Mouse (Mus musculus): Measurements from ENCODE around the gene Ralgapa2. TPM values are rescaled to one million over a fixed set of nuclear protein-coding genes. Genes with fewer than 3 reads are reported as not detected.

The Ralgapa2 gene
- polyA plus RNA-seq, 1 experiment, result 26.6 TPM

DNA sequence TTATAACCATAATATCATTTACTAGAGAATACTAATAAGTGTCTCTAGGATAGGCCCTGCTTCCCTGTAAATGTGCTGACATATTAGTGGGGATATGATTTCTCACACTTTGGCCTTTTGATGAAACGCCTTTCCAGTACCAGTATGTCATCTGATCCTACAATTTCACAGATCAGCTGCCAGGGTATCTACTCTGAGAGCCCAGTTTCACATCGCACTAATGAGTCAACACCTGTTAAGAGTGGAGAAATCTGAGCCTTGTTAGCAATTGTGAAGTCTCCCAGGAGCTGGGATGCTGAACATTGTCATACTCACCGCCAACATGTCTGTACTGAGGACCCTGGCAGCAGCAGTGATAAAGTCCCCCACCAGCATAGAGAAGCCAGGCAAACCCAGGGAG is 151.1 kb downstream of the Ralgapa2 start:
- Histone ChIP-seq H3K9ac (ENCODE audit: low read depth, poor library complexity, severe bottlenecking) (no peak overlapping the region), H3K4me3 (ENCODE audit: low read depth, low read length) (no peak overlapping the region), H3K4me1 (ENCODE audit: control insufficient read depth, insufficient read depth, low read length) (no peaks in the 10 kb centered on the region), H3K27ac (ENCODE audit: insufficient read depth, low read length) (no peak overlapping the region), H3K9me3 (replicated peaks; ENCODE audit: control insufficient read depth, insufficient read depth, low read length, poor library complexity, severe bottlenecking) (no peaks in the 10 kb centered on the region), H3K27me3 (ENCODE audit: control insufficient read depth, insufficient read depth, low read length, poor library complexity, severe bottlenecking) (no peaks in the 10 kb centered on the region), H3K36me3 (ENCODE audit: control insufficient read depth, insufficient read depth, low read length, poor library complexity, severe bottlenecking) (no peaks in the 10 kb centered on the region)
- TF ChIP-seq POLR2A (IDR thresholded peaks at IDR 0.05; ENCODE audit: insufficient read depth, low read length) (no peak), EP300 (IDR thresholded peaks at IDR 0.05; ENCODE audit: insufficient read depth, low read depth, low read length) (no peak), CTCF (IDR thresholded peaks at IDR 0.05; ENCODE audit: low read depth, low read length) (no peak)

- Histone ChIP-seq H3K27ac (ENCODE audit: insufficient read depth, low read length) (no peak overlapping the region), H3K9me3 (replicated peaks; ENCODE audit: control insufficient read depth, insufficient read depth, low read length, poor library complexity, severe bottlenecking) (no peaks in the 10 kb centered on the region), H3K36me3 (ENCODE audit: control insufficient read depth, insufficient read depth, low read length, poor library complexity, severe bottlenecking) (no peaks in the 10 kb centered on the region), H3K9ac (ENCODE audit: low read depth, poor library complexity, severe bottlenecking) (no peak overlapping the region), H3K4me1 (ENCODE audit: control insufficient read depth, insufficient read depth, low read length) (no peaks in the 10 kb centered on the region), H3K4me3 (ENCODE audit: low read depth, low read length) (no peak overlapping the region), H3K27me3 (ENCODE audit: control insufficient read depth, insufficient read depth, low read length, poor library complexity, severe bottlenecking) (no peaks in the 10 kb centered on the region)
- TF ChIP-seq EP300 (IDR thresholded peaks at IDR 0.05; ENCODE audit: insufficient read depth, low read depth, low read length) (no peak), POLR2A (IDR thresholded peaks at IDR 0.05; ENCODE audit: insufficient read depth, low read length) (no peak), CTCF (IDR thresholded peaks at IDR 0.05; ENCODE audit: low read depth, low read length) (no peak)
These were observed 152.5 kb downstream of the Ralgapa2 start for GRCm38 (mm10) chr2:146359676-146360075.

GRCm38 (mm10) chr2:146356524-146356923 is 155.6 kb downstream of the Ralgapa2 start:
- H3K27me3 ChIP-seq (ENCODE audit: control insufficient read depth, insufficient read depth, low read length, poor library complexity, severe bottlenecking), result no peaks in the 10 kb centered on the region
- H3K4me3 ChIP-seq (ENCODE audit: low read depth, low read length), result no peak overlapping the region
- no peaks in the 10 kb centered on the region; the same call in 1 of the 2 replicates for H3K36me3 ChIP-seq (ENCODE audit: control insufficient read depth, insufficient read depth, low read length, poor library complexity, severe bottlenecking)
- TF ChIP-seq EP300 (IDR thresholded peaks at IDR 0.05; ENCODE audit: insufficient read depth, low read depth, low read length) (no peak), POLR2A (IDR thresholded peaks at IDR 0.05; ENCODE audit: insufficient read depth, low read length) (no peak), CTCF (IDR thresholded peaks at IDR 0.05; ENCODE audit: low read depth, low read length) (no peak)
- H3K27ac ChIP-seq (ENCODE audit: insufficient read depth, low read length), result no peak overlapping the region
- H3K9me3 ChIP-seq (replicated peaks; ENCODE audit: control insufficient read depth, insufficient read depth, low read length, poor library complexity, severe bottlenecking), result no peaks in the 10 kb centered on the region
- H3K9ac ChIP-seq (ENCODE audit: low read depth, poor library complexity, severe bottlenecking), result no peak overlapping the region
- H3K4me1 ChIP-seq (ENCODE audit: control insufficient read depth, insufficient read depth, low read length), result no peaks in the 10 kb centered on the region

DNA sequence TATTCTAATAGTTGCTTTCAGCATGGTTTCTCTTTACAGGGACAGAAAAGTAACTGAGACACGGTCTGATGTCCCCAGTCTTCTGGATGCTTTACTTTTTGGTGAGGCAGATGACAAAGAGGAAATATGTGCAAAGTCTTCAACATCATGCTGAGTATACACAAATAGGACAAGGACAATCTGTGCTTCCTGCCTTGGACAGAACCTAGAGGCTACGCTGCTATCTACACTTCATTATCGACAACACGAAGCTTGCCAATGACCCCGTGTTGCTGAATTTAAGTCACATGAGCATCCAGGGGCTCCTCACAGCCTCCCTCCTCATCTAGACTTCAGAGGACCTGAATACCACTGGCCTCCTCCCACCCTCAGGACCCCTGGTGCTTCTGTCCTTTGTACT is 161.9 kb downstream of the Ralgapa2 start:
- Histone ChIP-seq H3K4me3 (ENCODE audit: low read depth, low read length) (no peak overlapping the region), H3K27me3 (ENCODE audit: control insufficient read depth, insufficient read depth, low read length, poor library complexity, severe bottlenecking) (no peaks in the 10 kb centered on the region), H3K36me3 (ENCODE audit: control insufficient read depth, insufficient read depth, low read length, poor library complexity, severe bottlenecking) (no peaks in the 10 kb centered on the region; the same call in 1 of the 2 replicates), H3K9ac (ENCODE audit: low read depth, poor library complexity, severe bottlenecking) (no peak overlapping the region), H3K4me1 (ENCODE audit: control insufficient read depth, insufficient read depth, low read length) (no peaks in the 10 kb centered on the region), H3K9me3 (replicated peaks; ENCODE audit: control insufficient read depth, insufficient read depth, low read length, poor library complexity, severe bottlenecking) (no peaks in the 10 kb centered on the region), H3K27ac (ENCODE audit: insufficient read depth, low read length) (no peak overlapping the region)
- TF ChIP-seq EP300 (IDR thresholded peaks at IDR 0.05; ENCODE audit: insufficient read depth, low read depth, low read length) (no peak), CTCF (IDR thresholded peaks at IDR 0.05; ENCODE audit: low read depth, low read length) (no peak), POLR2A (IDR thresholded peaks at IDR 0.05; ENCODE audit: insufficient read depth, low read length) (no peak)

- H3K4me3 ChIP-seq (ENCODE audit: low read depth, low read length), result no peak overlapping the region
- no peaks in the 10 kb centered on the region for H3K4me1 ChIP-seq (ENCODE audit: control insufficient read depth, insufficient read depth, low read length)
- no peaks in the 10 kb centered on the region for H3K9me3 ChIP-seq (replicated peaks; ENCODE audit: control insufficient read depth, insufficient read depth, low read length, poor library complexity, severe bottlenecking)
- H3K9ac ChIP-seq (ENCODE audit: low read depth, poor library complexity, severe bottlenecking), result no peak overlapping the region
- no peaks in the 10 kb centered on the region; the same call in 1 of the 2 replicates for H3K36me3 ChIP-seq (ENCODE audit: control insufficient read depth, insufficient read depth, low read length, poor library complexity, severe bottlenecking)
- H3K27me3 ChIP-seq (ENCODE audit: control insufficient read depth, insufficient read depth, low read length, poor library complexity, severe bottlenecking), result no peaks in the 10 kb centered on the region
- H3K27ac ChIP-seq (ENCODE audit: insufficient read depth, low read length), result no peak overlapping the region
- TF ChIP-seq POLR2A (IDR thresholded peaks at IDR 0.05; ENCODE audit: insufficient read depth, low read length) (no peak), CTCF (IDR thresholded peaks at IDR 0.05; ENCODE audit: low read depth, low read length) (no peak), EP300 (IDR thresholded peaks at IDR 0.05; ENCODE audit: insufficient read depth, low read depth, low read length) (no peak)
These were observed 164.2 kb downstream of the Ralgapa2 start for GRCm38 (mm10) chr2:146347942-146348341.

DNA sequence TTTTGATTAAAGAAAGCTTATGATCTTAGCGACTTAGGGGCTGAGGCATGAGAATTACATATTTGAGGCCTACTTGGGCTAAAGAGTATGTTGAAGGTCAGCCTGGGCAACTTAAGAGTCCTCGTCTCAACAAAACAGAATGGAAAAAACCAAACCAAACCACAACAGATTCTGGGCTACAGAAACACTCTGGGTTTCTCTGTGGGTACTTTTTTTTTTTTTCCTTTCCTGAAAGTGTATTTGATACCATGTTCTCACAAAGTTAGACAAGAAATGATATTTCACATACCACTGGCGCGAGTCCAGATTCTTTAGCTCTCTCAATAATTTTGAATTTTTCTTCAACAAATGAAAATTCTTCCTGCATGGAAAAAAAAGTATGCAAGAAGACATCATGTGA is 172.1 kb downstream of the Ralgapa2 start:
- H3K27ac ChIP-seq (ENCODE audit: insufficient read depth, low read length), result no peak overlapping the region
- TF ChIP-seq CTCF (IDR thresholded peaks at IDR 0.05; ENCODE audit: low read depth, low read length) (no peak), EP300 (IDR thresholded peaks at IDR 0.05; ENCODE audit: insufficient read depth, low read depth, low read length) (no peak), POLR2A (IDR thresholded peaks at IDR 0.05; ENCODE audit: insufficient read depth, low read length) (no peak)
- H3K9ac ChIP-seq (ENCODE audit: low read depth, poor library complexity, severe bottlenecking), result no peak overlapping the region
- H3K4me1 ChIP-seq (ENCODE audit: control insufficient read depth, insufficient read depth, low read length), result no peaks in the 10 kb centered on the region
- no peaks in the 10 kb centered on the region for H3K9me3 ChIP-seq (replicated peaks; ENCODE audit: control insufficient read depth, insufficient read depth, low read length, poor library complexity, severe bottlenecking)
- no peak overlapping the region for H3K4me3 ChIP-seq (ENCODE audit: low read depth, low read length)
- no peaks in the 10 kb centered on the region for H3K27me3 ChIP-seq (ENCODE audit: control insufficient read depth, insufficient read depth, low read length, poor library complexity, severe bottlenecking)
- no peaks in the 10 kb centered on the region for H3K36me3 ChIP-seq (ENCODE audit: control insufficient read depth, insufficient read depth, low read length, poor library complexity, severe bottlenecking)

Data from ES-Bruce4 (cell line).